Mouse (Mus musculus) erythroblast, embryonic 14.5 days (primary cell): Measurements from ENCODE around the gene Tcn2. TPM values are rescaled to one million over a fixed set of nuclear protein-coding genes. Genes with fewer than 3 reads are reported as not detected.
A peak's percentile ranks its signal among the peaks of the same experiment; 100 is the strongest.

ENCODE experiments used
- H3K27me3 ChIP-seq: 2 replicates; pipeline ENCODE4 v1.6.1; 2012; ENCODE audit warnings: inconsistent platforms; ENCODE audit not compliant: control insufficient read depth
- H3K36me3 ChIP-seq: 2 replicates; pipeline ENCODE4 v1.6.1; 2012; ENCODE audit warnings: mild to moderate bottlenecking, inconsistent platforms; ENCODE audit not compliant: control insufficient read depth
- H3K4me1 ChIP-seq: 2 replicates; pipeline ENCODE4 v1.6.1; 2012; ENCODE audit warnings: inconsistent platforms; ENCODE audit not compliant: control insufficient read depth
- H3K4me3 ChIP-seq: replicated peaks from 2 replicates; pipeline ENCODE3; 2012; ENCODE audit warnings: moderate library complexity, mild to moderate bottlenecking, inconsistent platforms
- H3K9me3 ChIP-seq: 2 replicates; pipeline ENCODE4 v1.6.1; 2012; ENCODE audit warnings: low read length, inconsistent platforms, mixed read lengths; ENCODE audit not compliant: control insufficient read depth
- GATA1 ChIP-seq: IDR thresholded peaks from 2 replicates; pipeline ENCODE4 v1.6.1; 2012; ENCODE audit warnings: low read length, inconsistent platforms, mixed read lengths
- TAL1 ChIP-seq: IDR thresholded peaks from 3 replicates; pipeline ENCODE4 v1.6.1; 2012; ENCODE audit warnings: low read length, inconsistent platforms, mixed read lengths
- polyA plus RNA-seq: library from polyadenylated mRNA; stranded (reverse); fragments of >175 nt; gene quantifications from 2 replicates; pipeline ENCODE4 v1.2.3, GENCODE M21; 2012

Gene Tcn2
- polyA plus RNA-seq = 0.07 and 0.08 TPM in 2 replicates

DNA sequence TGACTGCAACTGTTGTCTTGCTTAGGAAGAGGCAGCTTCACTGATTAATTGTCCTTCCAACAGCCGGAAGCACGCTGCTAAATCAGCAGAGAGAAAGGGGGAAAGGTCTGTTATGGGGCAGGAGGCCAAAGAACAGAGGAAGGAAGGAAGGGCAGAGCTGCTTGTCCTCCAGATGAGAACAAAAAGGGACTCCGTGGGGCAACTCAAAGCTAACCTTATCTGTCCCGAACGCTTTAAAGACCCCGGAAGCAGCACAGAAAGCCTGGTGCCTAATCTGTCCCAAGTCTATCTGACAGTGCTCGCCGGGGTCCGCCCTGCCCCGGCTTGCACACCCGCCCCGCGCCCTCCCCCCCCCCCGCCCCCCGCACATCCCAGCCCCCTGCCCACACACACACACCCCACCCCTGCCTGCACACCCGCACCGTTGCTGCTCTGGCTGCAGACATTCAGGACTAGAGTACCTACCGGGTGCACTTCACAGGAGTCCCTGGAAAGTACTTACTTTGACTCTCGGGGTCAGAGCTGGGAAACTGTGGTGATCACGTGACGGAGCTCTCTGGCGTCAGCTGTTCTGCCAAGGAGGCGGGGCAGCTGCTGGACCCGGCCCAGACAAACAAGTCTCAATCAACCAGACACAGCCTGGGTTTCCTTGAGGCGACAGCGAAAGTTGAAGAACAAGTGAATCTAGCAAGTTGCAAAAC is at the start of gene Tcn2:
TSS of gene Tcn2 (minus strand) at position 649 of the 701 bp plus-strand sequence.
- no peak for TF ChIP-seq TAL1
- TF ChIP-seq GATA1 = no peak
- H3K27me3 ChIP-seq = no peaks in the 10 kb centered on the region
- H3K4me3 ChIP-seq = peak within 1 kb of the TSS; percentile 55
- no peaks in the 10 kb centered on the region for H3K36me3 ChIP-seq
- peaks cover 9% of the 10 kb centered on the region for H3K4me1 ChIP-seq
- no peaks in the 10 kb centered on the region for H3K9me3 ChIP-seq

DNA sequence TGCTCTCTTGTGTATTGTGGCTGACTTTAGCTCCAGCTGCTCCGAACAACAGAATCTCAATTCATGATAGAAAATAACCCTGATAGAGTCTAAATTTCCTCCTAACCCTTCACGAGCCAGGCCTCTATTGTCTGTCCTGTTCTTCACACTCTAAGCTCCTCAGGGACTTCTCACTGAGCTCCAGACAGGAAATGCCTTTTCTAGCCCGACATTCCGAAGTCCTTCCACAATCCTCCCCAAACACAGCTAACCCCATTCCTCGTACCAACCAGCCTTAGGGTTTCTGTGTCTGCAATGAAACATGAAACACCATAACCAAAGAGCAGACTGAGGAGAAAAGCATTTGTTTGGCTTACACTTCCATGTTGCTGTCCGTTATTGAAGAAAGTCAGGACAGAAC is 49.6 kb upstream of the Tcn2 start:
- peaks cover 46% of the 10 kb centered on the region for H3K36me3 ChIP-seq

GRCm38 (mm10) chr11:3978421-3978820 is 46.5 kb upstream of the Tcn2 start:
- TF ChIP-seq GATA1 = no peak
- no peak for TF ChIP-seq TAL1
- Histone ChIP-seq H3K9me3 (no peaks in the 10 kb centered on the region), H3K36me3 (peaks cover 77% of the 10 kb centered on the region), H3K4me3 (no peak overlapping the region), H3K27me3 (peaks cover 13% of the 10 kb centered on the region), H3K4me1 (no peaks in the 10 kb centered on the region; the same call in none of the 2 replicates)

More for the DNA sequence above, 49.6 kb upstream of the Tcn2 start:
- no peak for TF ChIP-seq GATA1
- TF ChIP-seq TAL1 = no peak
- H3K4me1 ChIP-seq = no peaks in the 10 kb centered on the region; the same call in none of the 2 replicates
- no peak overlapping the region for H3K4me3 ChIP-seq
- peaks cover 34% of the 10 kb centered on the region for H3K27me3 ChIP-seq
- H3K9me3 ChIP-seq = no peaks in the 10 kb centered on the region

- H3K36me3 ChIP-seq = peaks cover 91% of the 10 kb centered on the region
- H3K9me3 ChIP-seq = no peaks in the 10 kb centered on the region
- no peak for TF ChIP-seq GATA1
- no peaks in the 10 kb centered on the region for H3K27me3 ChIP-seq
- no peaks in the 10 kb centered on the region; the same call in 1 of the 2 replicates for H3K4me1 ChIP-seq
- no peak within 1 kb of the TSS for H3K4me3 ChIP-seq
Observed at GRCm38 (mm10) chr11:3976678-3977077, 44.7 kb upstream of the Tcn2 start, which contains the start of gene 4930556J24Rik. Gene 4930556J24Rik, minus strand, starts transcription at chr11:3976778.

DNA sequence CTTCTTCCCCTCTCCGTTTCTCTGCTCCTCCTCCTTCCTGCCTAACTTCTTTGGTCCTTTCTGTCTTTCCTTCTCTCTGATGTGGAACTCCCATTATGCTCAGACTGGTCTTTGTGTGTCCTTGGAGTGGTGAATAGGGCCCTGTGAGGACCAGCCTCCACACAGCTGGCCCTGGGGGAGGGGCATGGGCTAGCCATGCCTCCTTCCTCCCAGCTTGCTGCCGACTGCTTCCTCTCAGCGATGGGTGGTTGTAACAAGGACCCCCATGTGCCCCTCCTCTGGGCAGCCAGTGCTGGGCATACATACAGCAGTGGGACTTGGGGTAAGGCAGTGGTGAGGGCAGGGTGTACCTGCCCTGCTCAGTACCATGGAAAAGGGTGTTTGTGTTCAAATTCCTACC is 42.4 kb upstream of the Tcn2 start:
- peaks cover 100% of the 10 kb centered on the region for H3K36me3 ChIP-seq
- no peak overlapping the region for H3K4me3 ChIP-seq
- H3K27me3 ChIP-seq = no peaks in the 10 kb centered on the region
- no peaks in the 10 kb centered on the region for H3K4me1 ChIP-seq
- no peaks in the 10 kb centered on the region for H3K9me3 ChIP-seq
- no peak for TF ChIP-seq GATA1
- TF ChIP-seq TAL1 = no peak

GRCm38 (mm10) chr11:3973081-3973480 is 41.1 kb upstream of the Tcn2 start:
- TF ChIP-seq TAL1 = no peak
- TF ChIP-seq GATA1 = no peak
- no peaks in the 10 kb centered on the region for H3K4me1 ChIP-seq
- H3K9me3 ChIP-seq = no peaks in the 10 kb centered on the region
- no peaks in the 10 kb centered on the region for H3K27me3 ChIP-seq
- H3K36me3 ChIP-seq = peaks cover 98% of the 10 kb centered on the region
- H3K4me3 ChIP-seq = no peak overlapping the region

DNA sequence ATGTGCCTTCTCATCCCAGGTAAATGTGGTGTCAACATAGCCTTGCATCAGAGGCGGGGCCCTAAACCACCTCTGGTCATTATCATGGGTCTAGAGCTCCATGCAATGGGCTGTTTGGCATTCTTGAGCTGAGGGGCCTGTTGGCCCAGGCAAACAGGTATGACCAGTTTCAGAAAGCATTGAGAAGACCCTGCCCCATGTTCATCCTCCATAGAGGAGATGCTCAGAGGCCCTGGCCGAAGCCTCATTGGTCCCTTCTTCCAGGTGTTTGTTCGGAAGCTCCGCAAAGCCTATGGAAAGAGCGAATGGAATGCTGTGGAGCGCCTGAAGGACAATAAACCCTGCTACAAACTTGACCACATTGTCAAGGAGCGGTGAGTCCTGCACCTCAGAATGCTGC is 38.4 kb upstream of the Tcn2 start:
- H3K4me1 ChIP-seq = peaks cover 8% of the 10 kb centered on the region
- H3K36me3 ChIP-seq = peaks cover 89% of the 10 kb centered on the region
- H3K4me3 ChIP-seq = no peak overlapping the region
- H3K27me3 ChIP-seq = no peaks in the 10 kb centered on the region
- TF ChIP-seq GATA1 (no peak), TAL1 (no peak)
- no peaks in the 10 kb centered on the region for H3K9me3 ChIP-seq

DNA sequence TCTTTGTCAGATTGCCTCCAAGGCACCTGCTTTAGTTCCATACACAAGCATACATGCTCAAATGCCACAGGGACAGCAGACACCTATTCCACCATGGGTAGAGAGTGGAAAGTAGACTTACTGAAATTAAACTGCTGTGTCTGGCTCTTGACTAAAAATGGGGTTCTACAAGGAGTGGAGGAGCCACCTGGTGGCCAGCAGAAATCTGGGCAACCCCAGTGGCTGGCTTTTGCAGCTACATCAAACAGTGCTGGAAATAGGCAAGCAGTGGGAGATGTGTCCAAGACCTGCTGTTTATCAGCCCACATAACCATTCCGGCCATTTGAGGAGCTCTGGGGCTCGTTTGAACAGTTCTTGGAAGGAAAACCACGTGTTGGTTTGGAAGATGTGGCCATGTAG is 37.9 kb upstream of the Tcn2 start:
- peaks cover 11% of the 10 kb centered on the region for H3K4me1 ChIP-seq

DNA sequence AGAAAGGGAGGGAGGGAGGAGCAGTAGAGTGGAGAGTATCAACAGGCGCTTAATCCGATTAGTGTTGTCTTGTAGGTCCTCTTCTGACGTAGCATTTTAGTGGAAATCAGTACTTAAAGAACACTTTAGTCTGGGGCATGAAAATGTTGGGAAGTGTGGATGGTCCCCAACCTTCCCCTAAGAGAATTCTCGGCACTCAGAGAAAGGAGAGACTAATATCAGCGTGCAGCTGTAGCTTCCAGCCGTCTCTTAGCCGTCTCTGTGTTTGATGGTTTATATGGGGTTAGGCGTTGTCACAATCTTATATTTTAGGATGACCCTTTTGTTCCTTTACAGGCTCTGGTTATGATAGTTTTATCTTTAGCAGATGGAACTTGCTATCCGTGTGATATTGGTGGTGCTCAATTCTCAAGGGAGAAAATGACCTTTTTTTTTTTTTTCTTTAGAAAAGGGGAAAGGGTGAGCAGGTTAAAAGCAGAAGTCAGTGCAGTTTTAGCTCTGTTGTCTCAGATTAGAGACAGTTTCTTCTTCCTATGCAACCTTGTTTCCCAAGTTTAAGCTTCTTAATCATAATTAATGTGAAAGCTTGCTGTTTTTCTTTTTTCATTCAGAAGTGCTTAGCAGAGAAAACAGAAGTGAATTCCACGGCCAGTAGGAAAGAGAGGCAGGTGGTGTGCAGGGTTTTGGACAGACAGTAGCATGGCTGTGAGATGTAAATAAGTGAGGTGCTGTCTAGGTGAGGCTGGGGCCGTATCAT is 32.6 kb upstream of the Tcn2 start:
- TF ChIP-seq TAL1 (no peak), GATA1 (no peak)
- H3K9me3 ChIP-seq = no peaks in the 10 kb centered on the region
- H3K36me3 ChIP-seq = peaks cover 31% of the 10 kb centered on the region
- peak overlapping the region; percentile 76 for H3K4me3 ChIP-seq
- no peaks in the 10 kb centered on the region; the same call in 1 of the 2 replicates for H3K27me3 ChIP-seq
- peaks cover 27% of the 10 kb centered on the region for H3K4me1 ChIP-seq

More for the DNA sequence above, 37.9 kb upstream of the Tcn2 start:
- TF ChIP-seq TAL1 (no peak), GATA1 (no peak)
- Histone ChIP-seq H3K27me3 (no peaks in the 10 kb centered on the region), H3K9me3 (no peaks in the 10 kb centered on the region), H3K4me3 (no peak overlapping the region), H3K36me3 (peaks cover 84% of the 10 kb centered on the region)
